Mouse (Mus musculus) bone marrow macrophage, adult 2 months (primary cell): ENCODE measurements around the gene 1700113H08Rik. TPM values are rescaled to one million over a fixed set of nuclear protein-coding genes. Genes with fewer than 3 reads are reported as not detected.

ENCODE experiments used
- H3K27ac ChIP-seq: 2 replicates; pipeline ENCODE4 v1.5.1; 2012; ENCODE audit warnings: low read depth, low read length; ENCODE audit not compliant: insufficient read depth
- H3K4me1 ChIP-seq: 2 replicates; pipeline ENCODE4 v1.6.1; 2012; ENCODE audit warnings: low read length; ENCODE audit not compliant: control insufficient read depth, insufficient read depth
- H3K4me3 ChIP-seq: 2 replicates; pipeline ENCODE4 v1.5.1; 2012; ENCODE audit warnings: mild to moderate bottlenecking, low read length, moderate library complexity; ENCODE audit not compliant: insufficient read depth
- CTCF ChIP-seq: IDR thresholded peaks from 2 replicates; pipeline ENCODE4 v1.5.1; 2012; ENCODE audit warnings: low read depth, mild to moderate bottlenecking, low read length, moderate library complexity
- POLR2A ChIP-seq: IDR thresholded peaks from 2 replicates; pipeline ENCODE4 v1.6.1; 2012; ENCODE audit warnings: mild to moderate bottlenecking, low read depth, low read length, borderline replicate concordance
- polyA plus RNA-seq: library from polyadenylated mRNA; stranded (reverse); fragments of >200 nt; gene quantifications from 2 replicates; pipeline ENCODE4 v1.2.4, GENCODE M21; 2012; ENCODE audit not compliant: missing spikeins, insufficient read depth, insufficient read length

The 1700113H08Rik gene
- polyA plus RNA-seq, 1 experiment = not detected

DNA sequence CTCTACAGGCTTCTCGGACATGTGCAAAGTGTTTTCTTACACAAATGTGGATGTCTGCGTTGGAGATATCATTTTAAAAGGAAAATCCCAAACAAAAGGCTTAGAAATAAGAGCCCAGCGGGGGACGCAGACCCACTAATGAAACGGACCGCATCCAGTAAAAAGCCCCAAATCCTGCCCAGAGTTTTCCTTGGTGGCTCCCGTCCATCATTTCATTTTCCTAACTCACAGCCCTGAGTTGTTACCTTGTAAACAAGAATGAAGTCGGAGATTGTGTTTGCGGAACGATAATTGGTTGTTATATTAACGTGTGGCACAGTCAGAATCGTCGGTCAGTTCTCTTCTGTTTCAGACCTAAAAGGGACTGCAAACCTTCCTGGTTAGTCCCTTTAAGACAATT is 44.6 kb downstream of the 1700113H08Rik start:
- TF ChIP-seq POLR2A (no peak), CTCF (no peak)
- H3K4me3 ChIP-seq = no peak overlapping the region

GRCm38 (mm10) chr10:87103286-87103685 is 45.4 kb downstream of the 1700113H08Rik start:
- Histone ChIP-seq H3K4me3 (no peak overlapping the region), H3K4me1 (no peaks in the 10 kb centered on the region), H3K27ac (no peak overlapping the region)
- no peak for TF ChIP-seq POLR2A

More for the DNA sequence above, 44.6 kb downstream of the 1700113H08Rik start:
- H3K27ac ChIP-seq = no peak overlapping the region
- H3K4me1 ChIP-seq = no peaks in the 10 kb centered on the region

- TF ChIP-seq POLR2A (no peak), CTCF (no peak)
- Histone ChIP-seq H3K27ac (no peak overlapping the region), H3K4me3 (no peak overlapping the region), H3K4me1 (no peaks in the 10 kb centered on the region)
Measured at GRCm38 (mm10) chr10:87107565-87108297, 49.9 kb downstream of the 1700113H08Rik start.

DNA sequence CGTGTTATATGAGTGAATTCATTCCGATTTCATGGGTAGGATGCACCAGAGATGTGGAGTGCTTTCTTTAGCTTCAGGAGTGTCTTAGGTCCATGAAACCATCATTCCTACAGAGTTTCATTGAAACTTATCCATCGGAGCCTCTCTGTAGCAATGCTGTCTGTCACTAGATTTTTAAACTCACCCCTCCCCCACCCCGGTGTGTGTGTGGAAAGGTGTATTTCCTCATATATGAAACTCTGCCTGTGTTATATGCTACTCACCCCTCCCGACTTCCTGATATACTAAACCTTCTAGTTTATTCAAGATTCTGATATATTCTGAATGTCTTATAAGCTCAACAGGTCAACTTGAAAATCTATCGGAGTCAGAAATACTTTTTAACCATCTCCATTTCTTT is 50.5 kb downstream of the 1700113H08Rik start:
- H3K4me1 ChIP-seq = no peaks in the 10 kb centered on the region
- H3K27ac ChIP-seq = no peak overlapping the region
- H3K4me3 ChIP-seq = no peak overlapping the region
- TF ChIP-seq POLR2A (no peak), CTCF (no peak)

- Histone ChIP-seq H3K4me3 (no peak overlapping the region), H3K27ac (no peak overlapping the region), H3K4me1 (no peaks in the 10 kb centered on the region)
- TF ChIP-seq CTCF (no peak), POLR2A (no peak)
Measured at GRCm38 (mm10) chr10:87109038-87109771, 51.4 kb downstream of the 1700113H08Rik start.

- Histone ChIP-seq H3K4me1 (no peaks in the 10 kb centered on the region), H3K27ac (no peak overlapping the region), H3K4me3 (no peak overlapping the region)
- no peak for TF ChIP-seq POLR2A
Measured at GRCm38 (mm10) chr10:87110909-87111308, 53.1 kb downstream of the 1700113H08Rik start.

DNA sequence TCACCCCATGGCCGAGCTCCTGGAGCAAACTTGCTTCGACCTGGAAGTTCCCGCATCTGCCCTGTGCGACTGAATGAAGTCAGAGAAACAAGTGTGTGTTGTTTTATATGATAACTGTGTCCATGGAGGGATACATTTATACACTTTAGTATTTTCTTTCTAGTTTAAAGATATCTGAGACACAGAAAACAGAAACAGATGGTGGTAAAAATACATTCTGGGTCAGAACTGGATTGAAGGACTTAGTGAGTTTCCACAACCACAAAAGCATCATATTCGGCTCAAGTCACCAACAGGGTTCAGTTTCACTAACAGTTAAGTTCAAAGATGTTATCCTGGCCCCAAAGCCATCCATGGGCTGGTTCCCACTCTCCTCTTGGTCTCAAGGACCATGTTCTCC is 67.2 kb downstream of the 1700113H08Rik start:
- Histone ChIP-seq H3K4me1 (no peaks in the 10 kb centered on the region), H3K27ac (no peak overlapping the region), H3K4me3 (no peak overlapping the region)
- TF ChIP-seq CTCF (no peak), POLR2A (no peak)

GRCm38 (mm10) chr10:87126186-87126824 is 68.5 kb downstream of the 1700113H08Rik start:
- Histone ChIP-seq H3K27ac (no peak overlapping the region), H3K4me3 (no peak overlapping the region), H3K4me1 (no peaks in the 10 kb centered on the region)
- no peak for TF ChIP-seq POLR2A
- TF ChIP-seq CTCF = no peak

GRCm38 (mm10) chr10:87151050-87151449 is 93.2 kb downstream of the 1700113H08Rik start:
- H3K4me1 ChIP-seq = no peaks in the 10 kb centered on the region

More at GRCm38 (mm10) chr10:87151050-87151449, 93.2 kb downstream of the 1700113H08Rik start:
- no peak overlapping the region for H3K4me3 ChIP-seq
- no peak for TF ChIP-seq POLR2A
- TF ChIP-seq CTCF = no peak
- H3K27ac ChIP-seq = no peak overlapping the region
